Comparison of ENCODE assay signal across 8 mouse cellular contexts in genomic region chr19:53359160-53360033, GRCm38 (mm10). TPM values are rescaled to one million over a fixed set of nuclear protein-coding genes. Genes with fewer than 3 reads are reported as not detected.
A peak's percentile ranks its signal among the peaks of the same experiment; 100 is the strongest.
DNase-seq lines count a peak whose midpoint lies in the region; ATAC-seq and TF ChIP-seq lines count a peak whose summit lies in the region.
"Had no signal": no experiment of that assay in that cellular context is flagged by ENCODE, and none has a peak within 500 bp of the region (broad histone marks: within the 10 kb centered on the region; RNA-seq: fewer than 3 reads in every experiment).

No protein-coding gene starts in this region.

- intact Hi-C loops in heart, postnatal 10 days (cut with DNase I): no loop called here

- H3K4me1 ChIP-seq in spleen, adult 2 months (ENCODE audit: control insufficient read depth, insufficient read depth, insufficient read length): no peaks in the 10 kb centered on the region
- peaks cover 28% of the 10 kb centered on the region for H3K4me1 ChIP-seq in neural tube, embryonic 13.5 days (replicated peaks)

- H3K9me3 ChIP-seq in neural tube, embryonic 13.5 days: no peaks in the 10 kb centered on the region

- TF ChIP-seq POLR2A in spleen, adult 2 months (IDR thresholded peaks at IDR 0.05; ENCODE audit: low read depth, low read length): no peak

- no peak overlapping the region for H3K27ac ChIP-seq in spleen, adult 2 months (ENCODE audit: insufficient read depth, low read length)
- H3K27ac ChIP-seq in neural tube, embryonic 13.5 days (replicated peaks): peak overlapping the region; percentile 78

- no peaks in the 10 kb centered on the region for H3K27me3 ChIP-seq in spleen, adult 2 months (ENCODE audit: control insufficient read depth, insufficient read depth, low read length)
- no peaks in the 10 kb centered on the region for H3K27me3 ChIP-seq in neural tube, embryonic 13.5 days

- no peak for DNase-seq in spleen, adult 2 months (ENCODE audit: low read depth in 1 of 2, low spot score in 2 of 2)
- DNase-seq in spleen, postnatal 36 days (ENCODE audit: low spot score in 2 of 2): no peak
- DNase-seq in cerebellum, postnatal 25 days: peak; percentile 90 to 94
- DNase-seq in heart, postnatal 10 days: peak; percentile 52
- DNase-seq in layer of hippocampus, adult 9-10 months (ENCODE audit: low spot score): peak; percentile 55
- DNase-seq in T-cell, adult 2 months (ENCODE audit: low spot score): no peak

- 0 out of 2 replicates have a peak overlapping the region, but pooled peaks have one; percentile 41 for H3K9ac ChIP-seq in neural tube, embryonic 13.5 days

- 84% methylated on average over 22 of the region's 22 CpGs for WGBS in spleen, adult 2 months
- 37% methylated on average over 22 of the region's 22 CpGs for WGBS in neural tube, embryonic 13.5 days

- 0 out of 2 replicates have a peak overlapping the region, but pooled peaks have one; percentile 7 for H3K4me3 ChIP-seq in spleen, adult 2 months (ENCODE audit: extremely low read depth, insufficient read depth, insufficient read length)
- H3K4me3 ChIP-seq in neural tube, embryonic 13.5 days: 0 out of 2 replicates have a peak overlapping the region, but pooled peaks have one; percentile 3

- peak; percentile 61; the same call in 1 of the 2 replicates for ATAC-seq in neural tube, embryonic 13.5 days (ENCODE audit: low read depth)

- H3K36me3 ChIP-seq in spleen, adult 2 months (ENCODE audit: control insufficient read depth, insufficient read depth, low read length): no peaks in the 10 kb centered on the region
- H3K36me3 ChIP-seq in neural tube, embryonic 13.5 days: peaks cover 9% of the 10 kb centered on the region; the same call in 1 of the 2 replicates

- peak overlapping the region; percentile 37 for H3K4me2 ChIP-seq in neural tube, embryonic 13.5 days

- no peak for TF ChIP-seq CTCF in spleen, adult 2 months (IDR thresholded peaks at IDR 0.05; ENCODE audit: extremely low read depth, insufficient read depth, insufficient read length, insufficient replicate concordance)

RNA-seq across cellular contexts. Expression of gene Gm10197, which starts 12.2 kb away (rescaled TPM):
- not detected in 2 replicates for polyA plus RNA-seq in spleen, adult 2 months (2012; rRNA removed)
- not detected for total RNA-seq in heart, postnatal 10 days (2021)
- polyA plus RNA-seq in neural tube, embryonic 13.5 days (2015; fragmentation: Nextera tagmentation; extraction: Ambion mirVana): not detected in 2 replicates
- polyA plus RNA-seq: limb, embryonic 11.5 days had no signal

RNA-seq across cellular contexts. Expression of gene Smndc1, which starts 31.0 kb away (rescaled TPM):
- 3.1 and 3.6 TPM in 2 replicates for polyA plus RNA-seq in spleen, adult 2 months (2012; rRNA removed)
- total RNA-seq in heart, postnatal 10 days (2021): 10 to 100 TPM; 37.3 to 39.5 TPM
- polyA plus RNA-seq in neural tube, embryonic 13.5 days (2015; fragmentation: Nextera tagmentation; extraction: Ambion mirVana): 37.5 and 55.4 TPM in 2 replicates

RNA-seq across cellular contexts. Expression of gene Mxi1, which starts 49.1 kb away (rescaled TPM):
- polyA plus RNA-seq in spleen, adult 2 months (2012; rRNA removed): 10.9 and 12.7 TPM in 2 replicates
- 10 to 100 TPM; 36.3 to 39.9 TPM for total RNA-seq in heart, postnatal 10 days (2021)
- polyA plus RNA-seq in neural tube, embryonic 13.5 days (2015; fragmentation: Nextera tagmentation; extraction: Ambion mirVana): 59.8 and 66.5 TPM in 2 replicates

Comparison
In these comparisons a context has a peak if more than half of its experiments do, and no peak if none do; other contexts are left out.
1. DNase-seq: peak in cerebellum, postnatal 25 days (2 of 2), heart, postnatal 10 days (2 of 2) and layer of hippocampus, adult 9-10 months (single experiment); none in spleen, adult 2 months (0 of 2), spleen, postnatal 36 days (0 of 2) and T-cell, adult 2 months (single experiment).